Mouse (Mus musculus): ENCODE results near the gene Tbc1d1.
A peak's percentile ranks its signal among the peaks of the same experiment; 100 is the strongest.
"Not testable (repeated sequence)": the region's sequence is repeated elsewhere in the genome, so short reads cannot be mapped to it uniquely, and the experiment has no call there.

The Tbc1d1 gene

DNA sequence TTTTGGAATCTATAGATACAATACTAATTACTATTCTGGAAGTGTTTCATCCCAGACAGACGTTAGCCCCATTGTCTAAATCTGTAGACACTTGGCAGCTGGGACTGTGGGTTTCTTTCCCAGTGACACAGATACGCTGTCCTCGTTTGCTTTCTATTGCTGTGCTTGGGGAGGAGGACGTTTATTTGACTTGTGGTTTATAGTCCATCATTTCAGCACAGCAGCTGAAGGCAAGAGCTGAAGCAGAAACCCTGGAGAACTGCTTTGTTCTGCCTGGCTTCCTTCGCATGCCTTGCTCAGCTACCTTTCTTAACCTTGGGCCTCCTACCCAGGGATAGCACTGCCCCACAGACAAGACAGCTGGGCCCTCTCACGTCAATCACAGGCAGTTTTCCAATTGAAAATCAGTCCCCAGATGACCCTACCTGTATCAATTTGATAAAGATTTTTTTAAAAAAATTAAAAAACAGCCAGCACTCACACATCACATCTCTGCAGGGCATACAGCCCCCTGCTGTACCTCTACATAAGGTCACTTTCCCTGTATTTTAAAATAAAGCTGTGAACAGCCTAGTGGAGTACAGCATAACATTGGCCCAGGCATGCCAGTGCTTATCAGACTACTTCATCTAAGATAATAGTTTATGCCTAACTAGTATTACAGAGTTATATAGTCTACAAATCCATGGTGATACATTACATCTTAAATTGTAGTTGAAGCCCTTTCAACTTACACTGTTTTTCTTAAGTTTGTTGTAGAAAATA, 158.4 kb downstream of the Tbc1d1 start:
- DNase-seq (ENCODE audit: low spot score), result peak; percentile 51

DNA sequence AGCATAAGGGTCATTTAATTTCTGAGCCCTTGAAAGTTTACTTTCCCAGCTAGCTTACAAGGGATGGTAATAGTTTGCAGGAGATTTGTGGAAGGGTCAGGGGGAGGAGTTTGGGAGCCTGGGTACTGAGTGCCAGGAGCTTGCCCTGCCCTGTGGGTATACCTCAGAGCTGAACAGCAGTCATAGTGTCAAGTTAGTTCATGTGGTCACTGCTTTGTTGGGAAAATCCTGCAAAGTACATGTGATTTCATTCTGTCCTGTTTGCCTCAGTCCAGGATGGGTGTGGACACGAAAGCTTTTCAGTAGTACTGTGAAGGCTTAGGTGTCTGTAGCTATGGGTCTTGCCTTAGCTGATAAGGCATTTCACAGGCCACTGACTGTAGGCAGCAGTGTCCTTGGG, 159.0 kb downstream of the Tbc1d1 start:
- DNase-seq (ENCODE audit: low spot score), result peak; percentile 82

GRCm38 (mm10) chr5:64323286-64323685, 167.2 kb downstream of the Tbc1d1 start:
- DNase-seq (ENCODE audit: low spot score), result no peak

DNA sequence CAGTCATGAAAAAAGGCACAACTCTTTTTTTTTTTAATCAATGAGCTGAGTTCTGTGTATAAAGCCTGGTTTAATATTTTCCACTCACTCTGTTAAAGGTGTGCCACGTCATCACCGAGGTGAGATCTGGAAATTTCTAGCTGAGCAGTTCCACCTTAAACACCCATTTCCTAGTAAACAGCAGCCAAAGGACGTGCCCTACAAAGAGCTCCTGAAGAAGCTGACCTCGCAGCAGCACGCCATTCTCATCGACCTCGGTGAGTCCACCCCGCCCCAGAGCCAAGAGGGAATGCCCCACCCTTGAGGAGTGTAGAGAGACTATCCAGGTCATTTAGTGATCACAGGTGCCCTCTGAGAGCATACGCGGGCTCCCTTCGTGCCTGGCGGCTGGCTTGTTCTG, 168.2 kb downstream of the Tbc1d1 start:
- no peak for DNase-seq (ENCODE audit: low spot score)

DNA sequence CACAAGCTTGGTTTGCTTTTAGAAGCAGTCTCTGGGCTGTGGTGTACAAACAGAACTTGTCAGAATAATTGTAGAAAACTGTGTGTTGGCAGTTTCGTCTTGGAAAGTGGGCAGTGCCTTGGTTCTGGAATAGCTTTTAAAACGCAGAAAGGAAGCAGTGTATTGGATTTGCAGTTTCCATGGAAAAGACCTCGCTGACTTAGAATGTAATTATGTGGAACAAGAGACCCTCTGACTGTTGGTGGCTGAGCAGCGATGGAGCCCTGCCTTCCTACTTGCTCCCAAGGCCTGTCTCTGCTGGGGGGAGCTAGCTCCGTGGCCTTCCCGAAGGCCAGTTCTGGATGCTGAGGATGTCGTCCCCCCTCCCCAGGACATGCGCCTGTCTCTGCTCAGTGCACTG, 168.8 kb downstream of the Tbc1d1 start:
- no peak for DNase-seq (ENCODE audit: low spot score)

DNA sequence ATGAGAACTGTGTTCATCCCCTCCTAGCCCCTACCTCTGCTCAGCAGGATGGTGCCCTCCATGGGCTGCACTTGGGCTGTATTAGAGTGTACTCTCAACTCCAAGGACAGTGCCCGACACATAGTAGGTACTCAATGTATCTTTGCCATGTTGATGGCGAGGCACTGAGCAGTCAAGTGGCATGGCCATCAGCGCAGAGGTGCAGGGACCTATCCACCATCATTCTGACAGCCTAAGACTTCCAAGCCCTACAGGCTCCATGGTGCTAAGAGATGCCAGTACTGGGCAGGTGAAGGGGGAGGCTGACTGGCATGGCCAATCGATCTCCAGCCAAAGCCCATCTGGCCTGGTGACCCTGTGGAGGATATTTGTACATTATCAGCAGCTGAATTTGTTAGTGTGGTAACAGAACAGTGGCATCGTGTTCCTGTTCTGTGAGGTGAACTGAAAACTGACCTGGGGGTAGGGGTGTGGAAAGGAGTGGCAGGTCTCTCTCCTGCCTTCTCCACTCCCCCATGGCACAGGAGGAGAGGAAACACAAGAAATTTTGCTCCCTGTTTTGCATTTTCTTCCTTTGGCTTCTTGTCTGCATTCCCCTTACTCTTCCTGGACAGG, 169.7 kb downstream of the Tbc1d1 start:
- no peak for DNase-seq (ENCODE audit: low spot score)

- DNase-seq (ENCODE audit: low spot score), result peak; percentile 99
Observed at GRCm38 (mm10) chr5:64326427-64327181, 170.5 kb downstream of the Tbc1d1 start.

GRCm38 (mm10) chr5:64327212-64327902, 171.3 kb downstream of the Tbc1d1 start:
- DNase-seq (ENCODE audit: low spot score), result peak; percentile 94

- peak; percentile 92 for DNase-seq (ENCODE audit: low spot score)
Observed at GRCm38 (mm10) chr5:64336767-64337408, 180.8 kb downstream of the Tbc1d1 start.

DNA sequence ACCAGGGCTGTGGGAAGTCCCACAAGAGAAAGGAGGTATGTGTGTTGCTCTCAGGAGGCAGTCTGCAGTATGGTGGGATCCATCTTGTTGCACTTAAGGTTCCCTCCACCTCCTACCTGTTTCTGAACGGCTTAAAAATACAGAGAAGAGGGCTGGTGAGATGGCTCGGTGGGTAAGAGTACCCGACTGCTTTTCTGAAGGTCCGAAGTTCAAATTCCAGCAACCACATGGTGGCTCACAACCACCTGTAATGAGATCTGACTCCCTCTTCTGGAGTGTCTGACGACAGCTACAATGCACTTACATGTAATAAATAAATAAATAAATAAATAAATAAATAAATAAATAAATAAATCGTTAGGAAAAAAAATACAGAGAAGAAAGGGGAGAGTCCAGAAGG, 182.7 kb downstream of the Tbc1d1 start:
- DNase-seq (ENCODE audit: low spot score), result not testable (repeated sequence)

DNA sequence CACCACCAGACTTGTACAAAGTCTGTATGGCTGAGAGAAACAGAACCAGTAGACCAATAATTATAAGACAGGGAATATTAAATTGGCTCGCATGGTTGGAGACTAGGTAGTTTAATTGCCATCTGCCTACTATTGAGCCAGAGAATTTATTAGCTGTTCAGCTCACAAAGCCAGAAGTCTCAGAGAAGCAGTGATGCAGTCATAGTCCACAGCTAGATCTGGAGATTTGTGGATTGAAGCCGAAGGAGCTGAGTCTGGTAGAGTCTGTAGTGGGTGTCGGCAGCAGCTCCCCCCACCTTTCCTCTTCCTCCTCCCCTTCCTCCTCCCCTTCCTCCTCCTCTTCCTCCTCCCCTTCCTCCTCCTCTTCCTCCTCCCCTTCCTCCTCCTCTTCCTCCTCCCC, 184.3 kb downstream of the Tbc1d1 start:
- DNase-seq (ENCODE audit: low spot score), result no peak

DNA sequence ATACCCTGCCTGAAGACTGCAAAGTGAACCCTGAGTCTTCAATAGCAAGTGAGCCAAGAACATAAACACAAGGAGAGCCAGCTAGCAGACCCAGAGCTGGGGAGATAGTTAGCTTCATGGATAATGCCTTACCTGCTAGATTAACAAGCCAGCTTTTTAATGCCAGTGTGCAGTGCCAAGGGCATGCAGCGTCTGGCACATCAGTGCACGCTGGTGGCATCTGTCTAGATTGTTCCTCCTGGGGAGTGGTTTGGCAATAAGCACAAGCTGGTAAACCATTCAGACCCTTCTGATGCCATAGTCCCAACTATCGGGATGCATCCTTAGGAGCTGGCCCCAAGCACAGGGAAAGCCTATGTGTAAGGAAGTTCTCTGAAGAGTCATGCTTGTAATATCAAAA, 185.6 kb downstream of the Tbc1d1 start:
- no peak for DNase-seq (ENCODE audit: low spot score)

DNA sequence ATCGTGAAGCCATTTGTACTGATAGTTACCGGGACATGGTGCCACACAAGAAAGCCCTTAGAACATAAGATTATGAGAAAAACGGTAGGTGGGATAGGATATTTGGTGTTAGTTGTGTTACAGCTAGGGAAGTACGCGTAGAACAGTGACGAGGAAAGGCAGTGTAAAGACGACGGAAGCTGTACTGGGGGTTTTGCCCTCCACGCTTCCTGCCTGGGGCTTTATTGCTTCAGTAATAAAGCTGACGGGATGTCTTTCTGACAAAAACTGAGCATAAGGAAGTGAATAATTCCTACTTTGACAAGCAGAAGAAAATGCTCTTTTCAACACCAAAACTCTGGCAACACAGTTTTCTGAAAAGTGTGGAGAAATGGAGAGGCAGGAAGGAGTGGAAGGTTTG, 186.0 kb downstream of the Tbc1d1 start:
- no peak for DNase-seq (ENCODE audit: low spot score)

DNA sequence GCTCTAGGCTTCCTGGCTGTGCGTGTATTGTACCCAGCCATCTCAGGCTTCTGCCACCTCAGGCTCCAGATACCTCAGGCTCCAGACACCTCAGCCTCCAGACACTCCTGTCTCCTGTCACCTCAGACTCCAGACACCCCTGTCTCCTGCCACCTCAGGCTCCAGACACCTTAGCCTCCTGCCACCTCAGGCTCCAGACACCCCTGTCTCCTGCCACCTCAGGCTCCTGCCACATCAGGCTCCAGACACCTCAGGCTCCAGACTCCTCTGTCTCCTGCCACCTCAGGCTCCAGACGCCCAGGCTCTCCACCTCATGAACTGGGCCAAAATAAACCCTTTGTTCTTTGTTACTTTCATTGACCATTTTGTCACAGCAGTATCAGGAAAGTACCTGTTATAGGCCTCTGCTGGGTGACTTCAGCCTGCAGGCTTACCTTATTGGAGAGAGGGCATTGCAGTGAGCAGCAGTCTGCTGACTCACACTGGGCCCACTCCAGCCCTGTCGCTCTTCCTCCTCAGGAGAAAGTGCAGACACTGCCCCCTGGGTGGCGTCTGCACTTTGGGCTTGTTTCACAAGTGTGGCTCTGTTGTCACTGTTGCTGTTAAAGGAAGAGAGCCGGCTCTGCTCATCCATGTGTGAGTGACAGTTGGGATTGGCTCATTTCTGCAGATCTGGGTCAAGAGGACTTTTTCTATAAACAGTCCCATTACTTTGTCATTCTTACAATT, 188.0 kb downstream of the Tbc1d1 start:
- DNase-seq (ENCODE audit: low spot score), result peak; percentile 93

GRCm38 (mm10) chr5:64345181-64345735, 189.2 kb downstream of the Tbc1d1 start:
- no peak for DNase-seq (ENCODE audit: low spot score)

DNA sequence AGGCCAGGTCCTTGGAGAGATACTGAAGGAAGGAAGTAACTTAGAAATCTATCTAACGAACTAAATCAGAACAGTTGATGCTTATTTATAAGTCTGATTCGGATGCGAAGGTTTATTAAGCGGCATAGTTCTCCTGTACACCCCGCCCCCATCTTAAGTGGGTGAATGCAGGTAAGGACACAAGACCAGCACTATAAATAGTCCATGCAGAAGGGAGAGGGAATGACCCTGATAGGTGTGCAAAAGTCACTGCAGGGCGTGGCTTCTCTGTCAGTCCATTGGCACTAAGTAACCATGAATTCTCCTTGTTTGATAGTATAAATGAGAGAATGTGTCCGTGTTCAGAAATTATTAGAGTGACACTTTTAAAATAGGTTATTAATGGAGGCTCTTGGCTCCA, 189.7 kb downstream of the Tbc1d1 start:
- no peak for DNase-seq (ENCODE audit: low spot score)

DNA sequence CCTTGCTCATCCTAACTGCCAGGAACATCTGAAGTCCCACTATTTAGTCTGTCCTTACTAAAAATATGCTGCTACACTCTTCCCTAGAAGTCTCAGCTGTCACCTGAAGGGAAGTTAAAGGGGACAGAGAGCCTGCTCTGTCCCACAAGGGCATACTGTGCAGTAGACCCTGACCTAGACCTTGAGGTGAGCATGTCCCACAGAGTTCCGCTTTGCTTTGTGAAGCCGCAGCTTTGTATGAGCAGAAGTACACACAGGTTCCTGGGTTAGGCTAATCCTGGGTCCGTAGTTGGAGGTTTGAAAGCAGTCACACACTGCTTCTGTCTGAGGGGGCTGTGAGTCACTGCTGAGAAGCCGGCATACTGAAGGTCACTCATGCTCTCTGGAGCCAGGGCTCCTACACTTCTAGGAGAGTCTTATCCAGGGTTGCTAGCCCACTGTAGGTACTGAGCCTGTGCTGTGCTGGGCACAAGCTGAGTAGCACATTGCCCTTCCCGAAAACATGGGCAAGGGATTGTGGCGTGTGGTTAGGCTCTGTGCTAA, 190.3 kb downstream of the Tbc1d1 start:
- DNase-seq (ENCODE audit: low spot score), result no peak

DNA sequence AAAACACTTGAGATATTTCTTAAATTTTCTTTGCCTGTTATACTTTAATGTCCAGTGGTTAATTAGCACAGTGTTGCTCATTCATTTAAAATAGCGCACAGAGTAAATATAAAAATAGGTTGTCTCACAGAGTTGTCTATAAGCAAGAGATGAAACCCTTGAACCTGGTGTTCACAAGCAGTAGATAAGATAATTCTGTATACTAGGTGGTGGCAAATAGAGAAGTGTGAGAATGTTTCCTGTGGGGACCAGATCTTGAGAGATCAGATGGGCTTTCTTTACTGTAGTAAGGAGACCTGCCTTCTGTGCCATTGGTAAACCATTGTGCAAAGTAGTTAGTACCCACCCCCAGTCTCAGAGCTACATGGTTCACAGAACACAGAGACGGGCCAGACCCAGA, 192.1 kb downstream of the Tbc1d1 start:
- DNase-seq (ENCODE audit: low spot score), result no peak

GRCm38 (mm10) chr5:64348780-64349179, 192.7 kb downstream of the Tbc1d1 start:
- no peak for DNase-seq (ENCODE audit: low spot score)

DNA sequence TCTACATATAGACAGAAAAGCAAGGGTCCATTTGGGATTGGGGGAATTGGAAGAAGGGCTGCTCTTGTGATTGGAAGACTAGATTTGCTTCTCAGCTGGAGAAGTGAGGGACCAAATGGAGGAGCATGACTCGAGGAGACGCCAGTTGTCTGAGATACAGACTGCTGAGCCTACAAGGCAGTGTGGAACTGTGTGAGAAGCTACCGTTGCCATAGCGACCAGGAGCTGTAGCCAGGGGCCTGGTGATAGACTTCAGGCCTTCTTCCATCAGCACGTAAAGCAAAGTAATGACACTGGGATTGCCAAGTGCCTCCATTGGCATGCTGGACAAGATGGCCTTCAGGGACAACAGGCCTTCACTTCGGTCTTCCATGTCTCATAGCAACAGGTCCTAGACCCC, 195.9 kb downstream of the Tbc1d1 start:
- DNase-seq (ENCODE audit: low spot score), result no peak
